Mouse (Mus musculus) cerebellum, postnatal 36 days (tissue): Measurements from ENCODE around the gene Gfy.
A peak's percentile ranks its signal among the peaks of the same experiment; 100 is the strongest.

Experiments
- DNase-seq, 2 experiments: peaks; one replicate each; pipeline ENCODE4 v3.0.0; 2021 to 2022; ENCODE audit warnings: mixed read lengths in 2 of 2

Gfy gene

DNA sequence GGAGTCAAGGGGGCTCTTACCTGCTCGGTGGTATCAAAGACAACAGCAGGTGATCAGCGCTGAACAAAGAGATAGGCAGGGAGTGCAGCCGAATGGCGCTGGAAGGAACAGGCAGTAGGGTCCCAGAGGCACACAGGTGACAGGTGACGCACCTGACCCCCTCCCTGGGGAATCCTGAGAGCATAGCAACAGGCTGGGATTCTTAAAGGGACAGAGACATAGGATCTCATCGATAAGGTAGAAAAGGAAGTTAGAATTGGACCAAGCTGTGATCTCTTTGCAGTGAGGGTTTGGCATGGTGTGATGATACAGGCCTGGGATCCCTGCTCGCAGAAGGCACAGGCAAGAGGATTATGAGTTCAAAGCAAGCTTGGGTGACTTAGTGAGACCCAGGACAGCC, at the start of gene Gfy:
Gfy (minus strand) TSS at position 101 of the 400 bp plus-strand sequence.
- no peak for DNase-seq

DNA sequence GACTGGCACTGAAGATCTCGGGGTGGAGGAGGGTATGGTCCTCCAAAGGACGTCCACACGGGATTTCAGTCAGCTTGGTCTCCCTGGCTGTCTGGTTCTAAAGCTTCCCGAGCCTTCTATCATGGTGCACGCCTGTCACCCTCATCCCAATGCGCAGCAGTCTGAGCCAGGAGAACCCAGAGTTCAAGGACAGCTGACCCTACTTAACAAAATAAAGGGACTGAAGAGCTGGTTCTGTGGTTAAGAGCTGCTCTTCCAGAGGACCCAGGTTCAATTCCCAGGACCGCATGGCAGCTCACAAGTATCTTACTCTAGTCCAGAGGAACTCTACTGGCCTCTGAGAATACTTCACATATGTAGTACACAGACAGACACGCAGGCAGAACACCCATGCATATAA, 49.7 kb upstream of the Gfy start:
- no peak for DNase-seq

DNA sequence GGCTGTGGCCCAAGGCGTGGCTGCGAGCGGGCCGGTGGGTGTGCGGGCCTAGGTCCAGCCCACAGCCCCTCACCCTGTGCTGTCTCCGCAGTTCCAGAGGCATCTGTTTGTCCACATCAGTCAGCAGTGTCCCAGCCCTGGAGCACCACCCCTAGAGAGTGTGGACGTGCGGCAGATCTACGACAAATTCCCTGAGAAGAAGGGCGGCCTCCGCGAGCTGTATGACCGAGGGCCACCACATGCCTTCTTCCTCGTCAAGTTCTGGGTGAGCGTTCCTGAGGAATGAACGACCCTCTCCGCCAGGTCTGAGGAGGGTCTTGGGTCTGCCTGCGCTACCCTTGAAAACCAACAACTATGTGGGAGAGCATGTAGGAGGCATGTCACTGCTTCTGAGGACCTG, 49.2 kb upstream of the Gfy start:
- DNase-seq: no peak

DNA sequence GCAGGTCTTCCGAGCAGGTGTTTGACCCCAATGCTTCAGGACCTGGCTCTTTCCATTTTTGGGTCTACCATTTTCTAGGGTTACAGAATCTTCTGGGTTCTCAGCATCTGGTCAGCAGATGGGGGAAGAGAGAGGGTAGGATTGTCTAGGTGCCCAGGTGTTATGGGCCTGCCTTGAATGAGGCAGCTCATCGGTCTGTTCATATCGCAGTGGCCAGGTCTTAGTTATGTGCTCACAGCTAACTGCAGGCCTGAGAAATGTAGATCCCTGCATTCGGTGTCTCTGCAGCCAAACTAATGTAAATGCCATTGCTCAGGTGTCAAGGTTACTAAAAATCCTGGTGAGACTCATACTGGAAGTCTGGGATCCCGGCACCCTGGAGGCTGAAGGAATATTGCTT, 47.1 kb upstream of the Gfy start:
- no peak for DNase-seq

DNA sequence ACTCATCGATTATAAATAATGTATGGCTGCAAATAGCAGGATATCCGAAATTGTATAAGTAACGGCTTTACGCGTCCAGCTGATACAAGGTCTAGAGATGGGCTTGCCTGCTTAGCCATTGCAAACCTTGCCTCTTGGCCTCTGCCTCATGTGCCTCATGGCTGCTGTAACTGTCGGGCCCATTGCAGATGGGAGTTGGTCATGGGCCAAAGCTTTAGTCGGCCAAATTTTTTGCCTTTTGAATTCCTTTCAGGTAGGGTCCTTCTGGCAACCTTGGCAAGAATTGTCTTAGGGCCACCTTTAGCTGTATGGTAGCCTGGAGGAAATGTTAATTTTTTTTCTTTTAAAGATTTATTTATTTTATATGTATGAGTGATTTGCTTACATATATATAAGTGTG, 45.5 kb upstream of the Gfy start:
- no peak for DNase-seq

DNA sequence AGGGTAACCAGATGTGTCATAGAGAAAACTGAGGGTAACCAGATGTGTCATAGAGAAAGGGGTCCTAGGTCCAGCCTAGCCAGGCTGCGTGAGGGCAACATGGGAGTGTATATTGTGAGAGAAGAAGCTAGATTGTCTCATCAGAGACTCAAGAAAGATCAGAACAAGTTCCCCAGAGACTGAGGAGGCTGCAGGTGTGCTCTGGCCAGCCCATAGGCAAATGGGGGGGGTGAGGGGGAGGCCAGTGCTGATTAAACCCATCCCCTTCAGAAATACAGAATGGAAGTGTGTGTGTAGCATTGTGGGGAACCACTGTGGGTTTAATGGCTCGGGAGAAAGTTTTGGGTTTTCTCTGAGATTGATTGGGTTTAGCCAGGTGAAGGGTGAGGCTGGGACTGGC, 42.3 kb upstream of the Gfy start:
- no peak for DNase-seq

DNA sequence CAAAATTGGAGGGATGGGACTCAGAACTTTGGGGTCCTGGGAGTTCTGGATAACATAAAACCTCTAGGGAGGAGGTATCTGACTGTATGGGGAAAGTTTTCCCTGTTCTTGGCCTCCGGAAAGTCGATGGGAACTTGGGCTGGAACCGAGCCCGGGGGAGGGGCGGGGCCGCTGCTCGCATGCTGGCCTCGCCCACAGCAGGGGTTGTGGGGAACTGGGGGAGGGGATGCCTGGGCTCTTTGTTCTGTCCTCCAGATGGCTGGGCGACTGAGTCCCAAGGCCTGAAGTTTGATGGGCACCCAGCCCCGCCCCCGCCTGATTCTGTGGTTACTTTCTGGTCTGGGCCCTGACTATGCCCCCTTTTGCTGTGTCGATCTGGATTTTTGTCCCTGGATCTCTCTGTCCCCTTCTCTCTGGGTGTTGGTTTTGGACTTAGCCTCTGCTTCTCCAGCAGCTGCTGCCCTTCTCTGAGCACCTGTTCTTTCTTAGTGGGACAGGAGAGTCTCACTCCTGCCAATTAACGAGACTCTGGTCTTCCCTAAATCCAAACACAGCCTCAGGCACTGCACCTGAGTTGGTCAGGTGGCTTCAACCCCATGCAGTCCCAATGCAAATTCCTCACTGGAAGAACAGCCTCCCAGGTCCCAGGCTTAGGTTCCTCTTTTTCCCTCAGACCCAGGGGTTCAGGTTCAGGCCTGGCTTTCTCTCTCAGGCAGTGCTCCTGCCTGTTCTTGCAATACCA, 37.2 kb upstream of the Gfy start:
- no peak for DNase-seq

DNA sequence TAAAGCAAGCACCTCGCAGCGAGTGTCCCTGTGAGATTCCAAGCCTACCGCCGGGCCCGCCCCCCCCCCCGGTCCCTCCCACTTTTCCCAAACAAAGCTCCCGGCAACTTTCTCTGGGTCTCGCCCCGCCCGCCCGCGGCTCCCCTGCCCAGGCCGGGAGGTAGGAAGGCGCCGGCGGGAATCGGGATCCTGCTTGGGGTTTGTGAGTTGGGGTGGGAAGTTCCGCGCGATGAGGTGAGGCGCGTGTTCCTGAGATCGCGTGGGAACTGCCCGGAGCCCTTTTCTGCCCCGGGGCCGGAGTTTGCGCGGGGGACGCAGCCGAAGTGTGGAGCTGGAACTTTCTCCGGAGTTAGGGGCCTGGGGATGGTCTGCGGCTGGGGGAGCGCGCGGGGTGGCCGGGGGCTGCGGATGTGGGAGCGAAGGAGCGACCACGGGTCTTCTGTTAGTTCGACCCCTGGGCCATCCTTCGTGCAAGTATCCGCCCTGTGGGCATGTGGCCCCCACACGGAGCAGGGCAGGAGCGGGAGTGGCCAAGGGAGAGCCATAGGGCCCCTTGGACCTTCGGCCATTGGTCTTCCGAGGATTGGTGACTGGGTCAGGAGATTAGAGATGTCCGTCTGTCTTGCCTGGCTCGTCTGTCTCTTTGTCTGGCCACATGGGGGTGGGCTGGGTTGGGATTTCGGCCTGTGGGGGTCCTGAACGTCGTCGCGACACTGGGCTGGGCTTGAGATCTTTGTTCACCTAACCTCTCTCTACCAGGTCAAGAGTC, 36.5 kb upstream of the Gfy start, which contains the start of gene Tead2:
Tead2 (plus strand) TSS at position 81 of the 769 bp plus-strand sequence.
- DNase-seq: no peak

DNA sequence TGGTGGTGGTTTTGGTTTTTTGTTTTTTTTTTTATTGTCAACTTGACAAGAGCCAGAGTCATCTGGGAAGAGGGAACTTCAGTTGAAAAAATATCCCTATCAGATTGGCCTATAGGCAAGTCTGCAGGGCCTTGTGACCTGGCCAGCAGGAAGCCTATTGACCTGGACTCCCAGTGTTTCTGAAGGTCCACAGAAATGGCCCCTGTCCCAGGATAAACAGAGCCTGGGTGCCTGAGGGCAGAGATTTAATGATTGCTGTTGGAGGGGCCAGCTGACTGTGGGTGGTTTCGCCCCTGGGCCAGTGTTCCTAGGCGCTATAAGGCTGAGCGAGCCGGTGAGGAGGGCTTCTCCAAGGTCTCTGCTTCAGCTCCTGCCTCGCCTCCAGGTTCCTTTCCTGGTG, 34.3 kb upstream of the Gfy start:
- DNase-seq: no peak

DNA sequence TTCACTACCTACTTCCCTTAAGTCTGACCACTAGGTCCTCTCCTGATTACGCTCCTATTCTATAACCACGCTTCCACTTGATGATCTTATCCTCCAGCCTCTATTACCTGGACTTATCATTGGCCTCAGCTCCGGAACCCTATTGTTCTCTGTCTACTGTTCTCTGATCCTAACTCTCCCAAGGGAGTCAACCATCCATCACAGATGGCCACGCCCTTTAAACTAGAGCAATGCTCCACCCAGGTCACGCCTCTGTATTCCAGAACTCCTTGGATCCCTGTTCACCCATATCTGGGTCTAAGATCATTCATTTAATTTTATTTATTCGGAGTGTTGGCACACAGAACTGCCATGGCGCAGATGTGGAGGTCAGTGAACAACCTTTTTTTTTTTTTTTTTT, 33.0 kb upstream of the Gfy start:
- no peak for DNase-seq

DNA sequence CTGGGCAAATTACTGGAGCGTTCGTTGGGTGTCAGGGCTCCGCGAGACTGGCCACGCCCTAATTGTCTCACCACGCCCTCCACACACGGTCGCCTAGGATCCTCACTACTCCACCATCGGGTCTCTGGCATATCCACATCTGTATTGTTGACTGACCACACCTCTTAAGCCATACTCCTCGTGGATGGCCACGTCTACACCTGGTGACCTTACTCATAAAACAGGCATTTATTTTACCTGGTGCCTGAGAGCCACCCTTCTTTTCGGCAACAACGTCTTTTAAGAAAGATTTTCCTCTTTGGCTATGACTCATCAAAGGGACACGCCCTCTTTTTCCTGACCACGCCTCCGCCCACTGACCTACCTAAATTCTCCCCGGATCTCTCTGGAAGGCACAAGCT, 32.5 kb upstream of the Gfy start, which contains the start of gene Dkkl1:
Dkkl1 (minus strand) TSS at position 297 of the 401 bp plus-strand sequence.
- no peak for DNase-seq

DNA sequence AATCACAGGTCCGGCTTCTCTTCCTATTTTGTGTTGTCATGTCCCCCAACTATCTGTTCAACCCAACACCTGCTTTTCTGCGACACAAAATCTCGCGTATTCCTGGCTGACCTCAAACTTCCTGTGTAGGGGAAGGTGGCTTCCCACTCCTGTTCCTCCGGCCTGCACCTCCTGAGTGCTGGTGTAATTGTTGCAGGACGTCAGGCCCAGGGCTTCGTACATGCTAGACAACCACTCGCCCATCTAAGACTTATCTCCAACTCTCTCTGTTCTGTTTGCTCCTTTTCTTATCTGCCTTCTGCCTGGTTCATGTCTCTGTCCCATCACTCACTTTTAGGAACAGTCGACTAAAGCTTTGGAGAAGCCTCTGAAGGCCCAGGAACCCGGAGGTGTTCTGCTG, 31.7 kb upstream of the Gfy start:
- no peak for DNase-seq

DNA sequence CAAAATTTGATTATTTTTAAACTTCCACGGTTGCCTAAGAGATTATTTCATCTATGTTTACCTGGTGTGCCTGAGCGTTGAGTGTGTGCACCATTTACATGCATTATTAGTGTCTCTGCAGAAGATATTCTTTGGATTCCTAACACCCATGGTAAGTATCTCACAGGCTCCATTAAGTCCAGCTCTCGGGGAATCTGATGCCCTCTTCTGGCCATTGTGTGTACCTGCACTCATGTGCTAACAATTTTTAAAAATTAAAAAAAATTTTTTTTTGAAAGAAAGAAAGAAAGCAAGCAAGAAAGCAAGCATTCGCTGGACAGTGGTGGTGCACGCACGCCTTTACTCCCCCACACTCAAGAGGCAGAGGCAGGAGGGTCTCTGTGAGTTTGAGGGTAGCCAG, 28.9 kb upstream of the Gfy start:
- no peak for DNase-seq

DNA sequence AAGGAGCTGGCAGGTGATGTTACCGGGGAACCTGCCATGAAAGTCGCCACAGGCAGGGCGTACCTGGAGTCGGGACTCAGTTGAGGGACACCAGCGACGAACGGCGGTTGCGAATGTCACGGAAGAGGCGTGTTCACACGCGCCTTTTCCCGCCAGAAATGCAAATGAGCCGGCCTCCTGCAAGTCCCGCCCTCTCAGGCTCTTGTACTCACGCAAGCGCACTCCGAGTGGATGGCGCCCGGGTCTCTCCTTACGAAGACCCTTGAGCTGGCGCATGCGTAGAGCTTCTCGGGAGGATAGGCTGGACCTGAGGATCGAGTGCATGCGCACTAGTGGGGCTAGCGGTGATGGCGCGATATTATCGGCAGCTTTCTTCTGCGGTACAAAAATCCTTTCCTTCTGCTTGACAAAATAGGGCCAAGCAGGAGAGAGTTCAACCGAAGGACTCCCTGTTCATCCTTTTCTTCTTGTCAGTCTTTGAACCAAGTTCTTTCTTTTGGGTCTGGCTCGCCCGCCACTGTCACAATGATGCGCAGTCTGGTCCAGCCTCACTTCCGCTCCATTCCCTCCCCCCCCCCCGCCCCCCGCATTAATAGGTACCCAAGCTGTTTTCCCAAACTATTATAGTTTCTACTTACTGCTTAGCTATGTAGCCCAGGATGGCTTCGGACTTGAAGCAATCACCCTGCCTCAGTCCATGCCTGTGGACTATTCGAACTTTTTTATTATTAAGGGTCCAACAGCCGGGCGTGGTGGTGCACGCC, 25.2 kb upstream of the Gfy start, which contains the start of gene Ccdc155:
Ccdc155 (minus strand) TSS at position 513 of the 764 bp plus-strand sequence.
- peak; percentile 94 to 95 for DNase-seq

DNA sequence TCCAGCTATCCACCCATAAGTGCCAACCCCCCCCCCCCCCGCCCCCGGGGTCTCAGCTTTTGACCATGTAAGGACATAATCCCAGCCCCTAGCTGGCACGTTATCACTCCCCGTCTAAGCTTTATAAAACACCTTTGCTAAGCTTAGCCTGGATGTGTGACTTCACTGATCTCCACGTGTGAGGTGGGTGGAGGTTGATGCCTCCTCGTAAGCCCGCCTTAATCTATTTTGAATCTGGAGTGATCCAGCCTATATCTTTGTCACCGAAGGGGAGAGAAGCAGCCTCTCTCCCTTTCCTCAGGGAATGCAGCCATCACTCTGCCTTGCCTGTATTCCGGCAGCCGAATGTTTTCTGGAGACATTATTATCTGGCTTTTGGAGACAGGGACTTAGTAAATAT, 23.3 kb upstream of the Gfy start:
- no peak for DNase-seq

DNA sequence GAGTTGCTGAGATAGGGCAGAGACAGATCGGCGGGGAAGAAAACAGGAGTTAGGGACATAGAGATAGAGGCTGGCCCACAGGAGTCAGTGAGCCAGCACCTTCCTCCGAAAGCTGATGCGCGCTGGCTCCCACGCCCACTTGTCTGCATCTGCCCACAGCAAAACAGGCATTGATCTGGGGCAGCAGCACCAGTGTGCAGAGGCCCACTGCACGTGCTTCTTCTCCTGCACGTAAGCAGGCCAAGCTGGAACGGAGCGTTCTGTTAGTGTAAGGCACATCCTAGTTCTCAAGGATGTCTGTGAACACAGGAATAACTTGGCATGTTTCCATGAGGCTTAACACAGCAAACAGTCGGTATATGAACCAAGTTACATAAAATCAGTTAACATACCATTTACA, 19.6 kb upstream of the Gfy start:
- DNase-seq: no peak

DNA sequence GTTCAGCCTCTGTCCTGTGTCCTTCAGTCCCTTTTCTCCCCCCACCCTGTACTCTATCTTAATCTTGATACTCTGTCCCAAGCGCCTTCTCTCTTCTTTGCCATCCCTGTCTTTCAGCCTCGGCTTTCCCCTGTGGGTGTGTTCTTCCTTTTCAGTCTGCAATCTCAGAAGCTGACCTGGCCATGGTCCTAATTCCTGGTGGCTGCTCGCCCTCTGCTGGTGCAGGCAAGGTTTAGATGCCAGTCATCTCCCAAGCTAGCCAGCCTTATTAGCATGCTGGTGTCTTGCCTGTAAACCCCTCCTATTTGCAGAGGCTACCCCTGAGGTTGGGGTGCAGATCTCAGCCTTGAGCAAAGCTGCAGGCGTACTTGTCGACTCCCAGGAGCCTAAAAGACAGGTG, 19.1 kb upstream of the Gfy start:
- peak; percentile 92 to 93 for DNase-seq

DNA sequence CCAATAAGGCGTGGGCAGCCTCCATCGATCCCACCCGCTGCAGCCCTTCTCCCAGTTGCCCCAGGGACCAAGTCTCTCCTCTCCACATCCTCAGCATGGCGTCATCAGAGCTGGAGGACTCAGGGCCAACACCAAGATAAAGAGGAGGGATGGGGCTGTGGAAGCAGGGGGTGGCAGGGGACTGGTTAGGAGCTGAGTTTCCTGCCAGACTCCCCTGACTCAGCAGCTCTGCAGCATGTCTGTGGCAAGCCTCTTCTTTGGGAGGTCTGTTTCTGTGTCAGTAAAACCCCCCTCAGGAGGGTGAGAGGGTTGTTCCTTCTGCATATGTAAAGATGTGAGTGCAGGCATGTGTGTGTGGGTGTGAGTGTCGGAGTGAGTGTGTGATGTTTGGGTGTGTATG, 17.6 kb upstream of the Gfy start:
- DNase-seq: no peak

DNA sequence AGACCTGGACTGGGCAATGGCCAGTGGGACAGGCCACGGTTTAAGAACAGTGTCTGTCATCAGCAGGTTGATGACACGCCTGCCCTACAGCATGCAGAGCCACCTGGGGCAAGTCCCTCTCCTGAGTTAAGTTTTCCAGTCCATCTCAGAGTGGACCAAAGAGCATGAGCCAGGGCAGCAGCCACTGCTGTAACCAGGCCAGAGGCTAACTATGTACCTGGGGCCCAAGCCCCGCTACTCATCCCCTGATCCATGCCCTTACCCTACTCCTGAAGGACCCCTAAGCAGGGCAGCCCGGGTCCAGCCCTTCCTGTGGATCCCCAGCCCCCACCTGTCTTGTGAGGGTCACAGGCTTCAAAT, 16.8 kb upstream of the Gfy start:
- no peak for DNase-seq

DNA sequence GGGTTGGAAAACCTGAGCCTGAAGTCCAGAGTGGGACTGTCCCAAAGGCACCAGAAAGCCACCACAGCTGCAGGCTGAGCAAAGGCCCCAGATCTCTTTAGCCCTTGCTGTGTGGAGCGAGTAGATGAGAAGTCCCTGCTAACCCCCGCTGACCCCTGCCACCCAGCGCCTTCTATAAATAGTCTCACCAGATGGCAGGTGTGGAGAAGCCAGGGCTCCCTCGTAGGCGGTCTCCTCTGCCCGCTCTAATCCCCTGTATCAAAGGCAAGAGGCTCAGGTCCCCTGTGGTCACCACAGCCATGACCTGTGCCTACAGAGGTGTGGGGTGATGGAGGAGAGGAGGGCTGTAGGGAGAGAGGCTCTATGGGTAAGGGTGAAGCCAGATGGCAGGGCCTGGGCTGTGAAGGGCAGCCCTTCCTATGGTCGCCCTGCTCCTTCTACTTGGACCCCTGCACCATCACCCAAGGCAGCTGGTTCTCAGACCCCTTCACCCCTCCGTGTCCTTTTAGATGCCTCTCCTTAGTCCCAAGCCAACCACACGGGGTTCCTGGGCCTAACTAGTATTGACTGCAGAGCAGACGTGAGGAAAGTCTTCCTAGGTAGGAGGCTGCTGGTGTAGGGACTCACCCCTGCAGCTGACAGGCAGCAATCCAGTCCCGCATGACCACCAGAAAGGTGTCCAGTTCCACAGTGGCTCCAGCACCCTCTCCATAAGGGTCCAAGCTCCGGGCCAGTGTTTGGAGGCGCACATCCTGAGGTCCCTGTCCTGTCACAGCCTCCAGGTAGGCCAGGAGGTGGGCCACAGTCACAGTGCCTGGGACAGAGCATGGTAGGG, 16.2 kb upstream of the Gfy start:
- peak; percentile 51 to 54 for DNase-seq

DNA sequence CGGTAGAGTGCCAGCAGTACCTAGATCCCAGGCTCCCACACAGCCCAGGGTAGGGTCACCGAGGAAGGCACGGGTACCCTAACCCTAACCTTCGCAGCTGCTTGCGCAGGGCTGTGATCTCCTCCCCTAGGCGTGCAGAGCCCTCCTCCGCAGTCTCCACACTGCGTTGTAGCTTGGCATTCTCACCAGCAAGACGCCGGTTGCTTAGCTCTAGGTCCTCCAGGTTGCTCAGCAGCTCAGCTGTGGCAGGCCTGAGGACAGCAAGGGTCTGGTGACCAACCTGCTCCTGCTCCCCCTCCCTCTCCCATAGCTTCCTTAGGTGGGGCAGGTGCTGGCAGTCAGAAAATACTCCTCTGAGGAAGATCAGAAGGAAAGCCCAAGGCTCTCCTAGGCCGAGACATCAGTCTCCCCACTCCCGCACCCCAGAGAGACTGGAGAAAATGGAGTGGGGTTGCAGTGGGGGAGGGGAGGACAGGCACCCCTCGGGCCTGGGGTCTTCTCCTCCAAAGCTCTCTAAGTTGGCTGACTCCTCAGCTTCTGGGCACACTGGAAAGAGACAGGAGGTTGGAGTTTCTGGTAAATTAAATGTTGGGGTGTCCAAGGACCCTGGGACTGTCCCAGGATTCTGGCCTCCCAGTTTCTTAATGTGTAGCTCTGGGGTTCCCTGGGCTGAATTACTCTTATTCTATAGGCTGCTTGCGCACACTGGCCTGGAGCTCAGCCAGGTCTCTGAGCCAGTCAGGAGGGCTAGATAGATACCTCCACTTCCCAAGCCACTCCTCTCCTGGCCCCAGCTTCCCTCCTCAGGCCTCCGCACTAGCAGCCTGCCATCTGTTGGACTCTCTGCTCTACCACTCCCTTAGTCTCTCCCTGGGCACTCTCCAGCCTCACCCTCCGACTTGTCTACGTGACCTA, 14.8 kb upstream of the Gfy start:
- DNase-seq: peak in 1 of 2 experiments; percentile 68
